Mouse (Mus musculus): ENCODE measurements around the gene Pacs2. TPM values are rescaled to one million over a fixed set of nuclear protein-coding genes. Genes with fewer than 3 reads are reported as not detected.
A peak's percentile ranks its signal among the peaks of the same experiment; 100 is the strongest.

Pacs2 gene
- polyA plus RNA-seq, 1 experiment from 2014 or later = 22.6 TPM

DNA sequence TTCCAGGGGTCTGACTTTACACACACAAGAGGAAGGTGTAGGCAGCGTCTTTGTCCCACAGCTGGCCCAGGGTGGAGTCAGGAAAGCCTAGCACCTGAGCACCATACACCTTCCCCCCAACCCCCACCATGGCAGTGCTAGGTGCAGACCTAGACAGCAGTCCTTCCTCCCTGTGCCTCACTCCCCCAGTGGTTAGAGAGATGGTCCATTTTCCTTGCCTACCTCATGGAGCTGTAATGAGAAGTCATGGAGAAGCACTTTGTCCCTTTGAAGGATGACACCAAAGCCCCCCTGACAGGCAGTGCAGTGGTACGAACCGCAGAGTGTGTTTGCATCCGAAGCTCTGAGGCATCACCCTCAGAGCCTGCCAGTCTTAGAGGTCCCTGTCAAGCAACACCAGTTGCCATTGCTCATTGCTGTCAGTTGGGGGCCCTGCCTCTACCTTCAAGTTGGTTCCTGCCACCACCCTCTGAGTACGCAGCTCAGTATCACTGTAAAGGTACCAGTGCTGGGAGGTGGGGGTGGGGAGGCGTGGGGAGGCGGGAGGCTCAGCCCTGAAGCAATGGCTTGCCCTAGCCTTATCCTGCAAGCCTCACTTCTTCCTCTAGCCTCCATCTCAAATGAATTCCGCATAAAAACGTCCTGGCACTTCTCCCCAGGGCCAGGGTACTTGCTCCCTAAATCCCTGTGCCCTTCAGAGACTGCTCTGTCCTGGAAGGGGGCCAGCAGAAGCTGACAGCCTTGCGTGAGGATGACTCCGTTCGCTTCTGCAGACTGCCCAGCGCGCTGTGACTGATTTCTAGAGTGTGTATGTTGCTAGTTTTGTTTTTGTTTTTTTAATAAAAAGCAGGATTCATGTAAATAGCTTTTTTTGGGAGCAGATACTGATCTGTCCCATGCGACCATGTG lies 59.4 kb downstream of the Pacs2 start:
- Histone ChIP-seq H3K9ac (replicated peaks) (peak overlapping the region; percentile 57), H3K4me2 (replicated peaks) (peak overlapping the region; percentile 86), H3K36me3 (peaks cover 33% of the 10 kb centered on the region), H3K27ac (replicated peaks) (peak overlapping the region; percentile 93), H3K27me3 (no peaks in the 10 kb centered on the region), H3K4me1 (peaks cover 21% of the 10 kb centered on the region), H3K9me3 (no peaks in the 10 kb centered on the region), H3K4me3 (peak overlapping the region; percentile 44)
- 15% methylated on average over 15 of the region's 15 CpGs for WGBS
- peak; percentile 41 for ATAC-seq (replicated peaks)

DNA sequence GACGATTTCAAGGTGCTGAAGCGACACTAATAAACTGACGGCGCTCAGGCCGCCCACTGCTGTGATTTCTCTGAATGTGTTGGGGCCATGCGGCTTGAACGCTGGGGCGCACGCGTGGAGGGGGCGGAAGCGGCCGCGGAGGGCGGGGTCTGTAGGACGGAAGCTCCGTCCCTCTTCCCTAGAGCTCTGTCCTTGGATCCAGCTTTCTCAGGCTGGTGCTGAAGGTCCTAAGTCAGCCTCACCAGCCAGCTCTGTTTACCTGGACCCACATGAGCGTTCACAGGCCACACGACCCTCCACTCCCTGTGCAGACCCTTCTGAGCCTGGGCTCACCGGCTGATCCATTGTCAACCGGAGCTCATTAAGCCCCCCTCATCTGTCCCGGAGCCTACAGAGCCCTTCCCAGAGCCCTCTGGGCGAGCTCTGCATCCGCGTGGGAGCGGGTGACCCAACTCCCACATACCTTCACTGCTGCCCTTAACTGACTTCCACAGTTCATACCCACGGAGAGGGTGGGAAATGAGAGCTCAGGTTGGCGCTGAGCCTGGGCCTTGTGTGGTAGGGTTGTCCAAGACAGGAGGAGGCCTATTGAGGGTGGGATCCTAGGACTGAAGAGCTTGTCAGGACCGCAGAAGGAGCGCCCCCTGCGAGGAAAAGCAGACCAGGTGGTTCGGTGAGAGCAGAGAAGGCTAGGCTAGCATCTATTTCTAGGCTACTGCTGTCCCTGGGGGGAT lies 60.2 kb downstream of the Pacs2 start, which contains the start of gene Tex22:
Gene Tex22, plus strand, starts transcription at position 174 of the 734 bp plus-strand sequence.
- peaks cover 21% of the 10 kb centered on the region for H3K4me1 ChIP-seq
- H3K4me3 ChIP-seq = peak within 1 kb of the TSS; percentile 44
- H3K27ac ChIP-seq (replicated peaks) = peak within 1 kb of the TSS; percentile 93
- peak within 1 kb of the TSS; percentile 57 for H3K9ac ChIP-seq (replicated peaks)
- H3K9me3 ChIP-seq = no peaks in the 10 kb centered on the region
- H3K4me2 ChIP-seq (replicated peaks) = peak within 1 kb of the TSS; percentile 86
- peaks cover 24% of the 10 kb centered on the region for H3K36me3 ChIP-seq
- ATAC-seq (replicated peaks) = peak; percentile 94
- no peaks in the 10 kb centered on the region for H3K27me3 ChIP-seq
- WGBS = 2% methylated on average over 32 of the region's 32 CpGs

DNA sequence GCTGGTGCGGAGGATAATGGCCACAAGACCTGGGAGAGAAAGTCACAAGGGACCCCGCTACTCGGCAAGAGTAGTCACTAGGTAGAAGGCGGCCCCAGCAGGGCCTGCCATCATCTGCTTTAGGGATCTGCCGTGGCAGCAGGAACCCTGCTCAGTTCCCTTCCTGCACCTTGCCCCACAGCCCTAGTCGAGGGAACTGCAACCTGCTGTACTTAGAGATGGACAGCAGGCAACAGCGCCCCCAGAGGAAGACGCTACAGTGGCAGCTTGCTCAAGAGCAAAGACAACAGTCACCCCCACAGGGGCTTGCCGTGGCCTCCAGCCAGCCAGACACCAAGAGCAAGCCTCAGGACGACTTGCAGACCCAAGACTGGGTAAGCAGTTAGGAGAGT lies 60.8 kb downstream of the Pacs2 start:
- H3K4me3 ChIP-seq = peak overlapping the region; percentile 44
- H3K36me3 ChIP-seq = peaks cover 19% of the 10 kb centered on the region
- WGBS = 3% methylated on average over 10 of the region's 10 CpGs
- H3K9ac ChIP-seq (replicated peaks) = peak overlapping the region; percentile 57
- ATAC-seq (replicated peaks) = peak; percentile 77
- H3K27ac ChIP-seq (replicated peaks) = peak overlapping the region; percentile 93
- H3K9me3 ChIP-seq = no peaks in the 10 kb centered on the region
- H3K4me2 ChIP-seq (replicated peaks) = peak overlapping the region; percentile 86
- peaks cover 21% of the 10 kb centered on the region for H3K4me1 ChIP-seq
- no peaks in the 10 kb centered on the region for H3K27me3 ChIP-seq

DNA sequence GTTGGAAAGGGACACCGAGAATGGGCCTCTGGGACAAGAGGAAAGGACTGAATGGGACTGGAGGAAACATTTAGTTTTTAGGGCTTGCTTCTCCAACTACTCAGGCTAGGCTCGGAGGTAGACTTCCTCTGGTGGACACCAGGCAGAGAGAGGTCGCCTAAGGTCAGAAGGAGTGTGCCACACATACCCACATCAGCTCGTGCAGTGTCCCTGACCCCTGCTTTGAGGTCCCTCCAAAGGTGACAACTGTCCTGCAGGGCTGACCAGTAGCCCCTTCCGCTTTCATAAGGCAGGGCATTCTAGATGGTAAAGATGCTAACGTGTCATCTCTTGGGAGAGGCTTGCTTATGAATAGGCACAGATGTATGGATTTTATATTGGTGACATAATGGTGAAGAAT lies 61.2 kb downstream of the Pacs2 start:
- Histone ChIP-seq H3K4me1 (peaks cover 21% of the 10 kb centered on the region), H3K9me3 (no peaks in the 10 kb centered on the region), H3K27me3 (no peaks in the 10 kb centered on the region), H3K9ac (replicated peaks) (no peak overlapping the region), H3K36me3 (peaks cover 15% of the 10 kb centered on the region), H3K4me2 (replicated peaks) (peak overlapping the region; percentile 86), H3K4me3 (peak overlapping the region; percentile 44), H3K27ac (replicated peaks) (peak overlapping the region; percentile 93)
- 59% methylated on average over 6 of the region's 6 CpGs for WGBS
- ATAC-seq (replicated peaks) = no peak

DNA sequence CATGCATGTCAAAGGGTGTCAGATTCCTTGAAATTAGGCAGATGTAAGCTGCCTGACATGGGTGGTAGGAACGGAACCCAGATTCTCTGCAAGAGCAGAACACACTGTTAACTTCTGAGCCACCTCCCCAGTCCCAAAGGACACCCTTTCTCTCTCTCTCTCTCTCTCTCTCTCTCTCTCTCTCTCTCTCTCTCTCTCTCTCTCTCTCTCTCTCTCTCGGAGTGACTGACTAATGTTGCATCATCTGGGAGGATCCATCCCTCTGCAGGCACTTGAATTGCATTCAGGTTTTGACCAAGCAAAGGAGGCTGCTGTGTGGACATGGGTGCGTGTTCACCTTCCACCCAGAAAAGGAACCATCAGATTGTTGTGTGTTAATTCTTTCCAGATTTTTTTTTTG lies 73.0 kb downstream of the Pacs2 start:
- Histone ChIP-seq H3K4me2 (replicated peaks) (no peak overlapping the region), H3K9me3 (no peaks in the 10 kb centered on the region), H3K27me3 (no peaks in the 10 kb centered on the region), H3K4me1 (no peaks in the 10 kb centered on the region), H3K36me3 (no peaks in the 10 kb centered on the region), H3K27ac (replicated peaks) (no peak overlapping the region), H3K4me3 (no peak overlapping the region), H3K9ac (replicated peaks) (no peak overlapping the region)
- whole genome bisulfite sequencing = 75% methylated on average over 3 of the region's 3 CpGs
- ATAC-seq (replicated peaks) = no peak

DNA sequence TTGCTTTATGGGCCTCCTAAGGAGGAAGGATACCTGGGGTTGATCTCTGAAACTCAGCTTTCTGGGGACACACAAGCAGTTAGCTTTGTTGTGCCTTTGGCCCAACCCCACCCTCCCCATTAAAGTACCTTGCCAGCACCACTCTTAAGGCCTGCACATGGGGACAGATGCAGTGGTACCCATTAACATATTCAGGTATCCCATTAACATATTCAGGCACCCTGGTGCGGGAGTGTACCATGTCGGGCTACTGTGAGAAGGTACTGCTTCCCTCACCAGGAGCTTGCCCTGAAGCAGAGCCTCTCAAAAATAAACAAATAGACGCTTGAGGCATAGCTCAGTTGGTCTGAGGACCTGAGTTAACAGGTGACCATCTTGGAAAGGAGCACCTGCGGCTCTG lies 73.7 kb downstream of the Pacs2 start:
- Histone ChIP-seq H3K36me3 (no peaks in the 10 kb centered on the region), H3K27ac (replicated peaks) (no peak overlapping the region), H3K9me3 (no peaks in the 10 kb centered on the region), H3K9ac (replicated peaks) (no peak overlapping the region), H3K27me3 (no peaks in the 10 kb centered on the region), H3K4me1 (no peaks in the 10 kb centered on the region), H3K4me2 (replicated peaks) (no peak overlapping the region), H3K4me3 (no peak overlapping the region)
- 40% methylated on average over 4 of the region's 4 CpGs for WGBS
- ATAC-seq (replicated peaks) = no peak

DNA sequence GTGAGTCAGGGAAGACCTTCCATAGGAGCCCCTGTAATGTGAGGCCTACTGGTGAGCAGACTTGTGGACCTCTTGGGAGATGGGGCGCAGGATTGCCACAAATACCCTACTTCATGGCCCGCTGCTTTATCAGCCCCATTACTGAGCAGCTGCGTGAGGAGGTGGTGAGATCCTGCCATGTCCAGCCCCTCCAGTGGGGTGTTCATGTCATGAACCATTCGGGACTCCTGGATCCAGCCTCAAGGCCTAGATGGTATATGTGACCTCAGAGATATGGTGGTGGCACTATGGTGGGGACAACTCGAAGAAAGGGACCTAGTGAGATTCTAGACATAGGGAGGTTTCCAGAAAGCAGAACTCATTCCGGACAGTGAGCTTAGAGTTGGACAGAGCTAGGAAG lies 74.8 kb downstream of the Pacs2 start:
- ATAC-seq (replicated peaks) = no peak
- Histone ChIP-seq H3K4me3 (no peak overlapping the region), H3K36me3 (no peaks in the 10 kb centered on the region), H3K27ac (replicated peaks) (no peak overlapping the region), H3K9ac (replicated peaks) (no peak overlapping the region), H3K4me1 (no peaks in the 10 kb centered on the region), H3K27me3 (no peaks in the 10 kb centered on the region), H3K4me2 (replicated peaks) (no peak overlapping the region), H3K9me3 (no peaks in the 10 kb centered on the region)
- WGBS = 88% methylated on average over 6 of the region's 6 CpGs

DNA sequence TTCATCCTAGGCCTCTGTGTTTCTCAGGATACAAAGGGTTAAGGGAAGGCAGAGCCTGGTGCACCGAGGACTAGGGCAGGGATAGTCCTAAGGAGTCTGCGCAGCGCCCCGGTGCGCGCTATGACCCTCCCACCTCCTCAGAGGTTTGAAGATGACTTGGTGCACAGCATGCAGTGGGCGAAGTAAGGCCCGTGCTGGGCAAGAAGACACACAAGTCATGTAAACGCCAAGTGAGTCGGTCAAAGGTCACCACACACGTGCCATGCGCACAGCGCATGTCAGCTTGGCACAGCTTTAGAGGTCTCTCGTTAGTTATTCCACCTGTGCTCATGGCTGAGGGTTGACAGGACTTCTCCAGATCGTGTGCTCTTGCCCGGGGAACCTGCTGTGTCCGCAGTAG lies 75.7 kb downstream of the Pacs2 start:
- 83% methylated on average over 17 of the region's 17 CpGs for WGBS
- Histone ChIP-seq H3K9me3 (no peaks in the 10 kb centered on the region), H3K4me3 (no peak overlapping the region), H3K27me3 (no peaks in the 10 kb centered on the region), H3K36me3 (no peaks in the 10 kb centered on the region), H3K27ac (replicated peaks) (no peak overlapping the region), H3K4me1 (no peaks in the 10 kb centered on the region), H3K9ac (replicated peaks) (no peak overlapping the region), H3K4me2 (replicated peaks) (no peak overlapping the region)
- ATAC-seq (replicated peaks) = no peak

DNA sequence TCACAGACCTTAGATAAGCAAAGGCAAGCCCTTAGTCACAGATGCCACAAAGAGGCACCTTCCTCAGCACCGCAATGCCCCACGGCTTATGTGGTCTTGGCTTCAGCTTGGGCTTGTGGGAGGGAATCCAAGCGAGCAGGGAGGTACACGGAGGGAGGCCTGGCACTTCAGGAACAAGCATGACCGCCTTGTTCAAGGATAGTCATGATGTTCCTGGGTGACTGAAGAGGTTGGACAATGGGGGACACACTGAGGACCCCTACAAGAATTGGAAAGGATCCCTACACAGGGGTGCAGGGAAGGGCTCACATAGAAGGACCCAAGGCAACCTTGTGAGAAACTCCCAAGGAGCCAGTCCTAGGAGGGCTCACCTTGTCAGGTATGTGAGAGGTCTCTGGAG lies 82.7 kb downstream of the Pacs2 start:
- 83% methylated on average over 5 of the region's 5 CpGs for WGBS
- no peaks in the 10 kb centered on the region for H3K9me3 ChIP-seq

DNA sequence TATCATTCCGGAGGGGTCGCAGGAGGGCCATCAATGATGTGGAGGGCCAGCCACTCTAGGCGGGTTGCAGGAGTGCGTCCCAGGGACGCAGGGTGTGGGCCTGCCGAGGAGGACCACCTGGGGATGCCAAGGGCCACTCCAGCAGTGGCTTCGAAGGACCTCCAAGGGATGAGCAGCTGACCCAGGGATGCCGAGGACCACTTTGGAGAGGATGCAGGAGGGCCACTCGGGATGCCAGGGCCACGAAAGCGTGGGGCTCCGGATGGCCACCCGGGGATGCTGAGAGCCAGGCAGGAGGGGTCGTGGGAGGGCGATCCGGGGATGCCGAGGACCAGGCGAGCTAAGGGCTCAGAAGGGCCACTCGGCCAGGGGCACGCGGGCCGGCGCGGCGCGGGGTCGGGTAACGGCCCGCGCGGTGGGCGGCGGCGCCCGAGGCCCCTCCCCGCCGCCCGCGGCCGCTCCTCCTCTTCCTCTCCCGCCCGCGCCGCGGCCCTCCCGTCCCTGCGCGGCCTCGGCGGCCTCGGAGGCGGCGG lies 83.5 kb downstream of the Pacs2 start, which contains the start of gene Mta1:
Gene Mta1, plus strand, starts transcription at position 530 of the 533 bp plus-strand sequence.
- no peaks in the 10 kb centered on the region for H3K27me3 ChIP-seq
- H3K4me3 ChIP-seq = peak within 1 kb of the TSS; percentile 98
- 2% methylated on average over 47 of the region's 53 CpGs for WGBS
- no peaks in the 10 kb centered on the region for H3K36me3 ChIP-seq
- H3K4me2 ChIP-seq (replicated peaks) = peak within 1 kb of the TSS; percentile 97
- H3K9ac ChIP-seq (replicated peaks) = peak within 1 kb of the TSS; percentile 100
- peaks cover 41% of the 10 kb centered on the region for H3K4me1 ChIP-seq
- peak; percentile 72 for ATAC-seq (replicated peaks)
- H3K27ac ChIP-seq (replicated peaks) = peak within 1 kb of the TSS; percentile 79
- H3K9me3 ChIP-seq = no peaks in the 10 kb centered on the region

More for the DNA sequence above, 82.7 kb downstream of the Pacs2 start:
- Histone ChIP-seq H3K4me2 (replicated peaks) (peak overlapping the region; percentile 97), H3K9ac (replicated peaks) (peak overlapping the region; percentile 100; the same call in 1 of the 2 replicates), H3K27me3 (no peaks in the 10 kb centered on the region), H3K4me1 (peaks cover 37% of the 10 kb centered on the region), H3K36me3 (no peaks in the 10 kb centered on the region), H3K4me3 (peak overlapping the region; percentile 98), H3K27ac (replicated peaks) (no peak overlapping the region)
- ATAC-seq (replicated peaks) = no peak

DNA sequence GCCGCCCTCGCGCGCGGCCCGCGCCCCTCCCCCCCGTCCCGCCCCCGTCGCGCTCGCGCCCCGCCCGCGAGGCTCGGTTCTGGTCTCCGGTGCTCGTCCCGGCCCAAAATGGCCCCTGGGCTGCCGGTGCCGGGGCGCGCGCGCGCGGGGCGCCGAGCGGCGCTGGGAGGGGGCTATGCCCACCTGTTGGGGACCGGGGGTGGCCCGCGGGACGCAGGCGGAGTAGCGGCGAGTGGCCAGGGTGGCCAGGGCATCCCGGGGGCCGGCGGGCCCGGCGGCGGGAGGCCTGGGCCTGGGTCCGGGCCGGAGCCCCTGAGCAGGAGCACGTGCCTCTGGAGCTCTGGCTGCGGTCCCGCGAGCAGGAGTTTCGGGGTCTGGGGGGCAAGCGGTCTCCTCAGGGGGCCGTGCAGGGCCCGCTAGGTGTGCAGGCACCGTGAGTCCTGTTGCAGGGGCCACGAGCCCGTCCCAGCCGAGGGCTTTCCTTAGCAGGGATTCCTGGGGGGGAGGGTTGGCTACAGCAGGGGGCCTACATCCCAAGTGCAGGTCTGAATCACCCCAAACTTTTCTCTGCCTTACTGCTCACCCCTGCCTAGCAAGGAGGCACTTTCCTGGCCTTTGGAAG lies 84.3 kb downstream of the Pacs2 start:
- peak overlapping the region; percentile 92 for H3K4me2 ChIP-seq (replicated peaks)
- WGBS = 2% methylated on average over 58 of the region's 60 CpGs

More for the DNA sequence above, 84.3 kb downstream of the Pacs2 start:
- peak overlapping the region; percentile 77 for H3K27ac ChIP-seq (replicated peaks)
- H3K36me3 ChIP-seq = no peaks in the 10 kb centered on the region
- no peaks in the 10 kb centered on the region for H3K9me3 ChIP-seq
- peak overlapping the region; percentile 98 for H3K4me3 ChIP-seq
- peak overlapping the region; percentile 100 for H3K9ac ChIP-seq (replicated peaks)
- no peaks in the 10 kb centered on the region for H3K27me3 ChIP-seq
- peaks cover 41% of the 10 kb centered on the region for H3K4me1 ChIP-seq
- ATAC-seq (replicated peaks) = peak; percentile 11; the same call in 1 of the 2 replicates
